Mouse (Mus musculus): Measurements from ENCODE around the gene Tbcd. TPM values are rescaled to one million over a fixed set of nuclear protein-coding genes. Genes with fewer than 3 reads are reported as not detected.

The Tbcd gene
- polyA plus RNA-seq, 2 experiments, result 38.7 to 43.4 TPM

- 84% methylated on average over 4 of the region's 4 CpGs for WGBS
- DNase-seq (ENCODE audit: low spot score) (no peak), ATAC-seq (ENCODE audit: low FRiP score, low read depth) (no peak)
- H3K9me3 ChIP-seq (ENCODE audit: control insufficient read depth, low read length), result no peaks in the 10 kb centered on the region
- no peaks in the 10 kb centered on the region for H3K27me3 ChIP-seq (ENCODE audit: control insufficient read depth, insufficient read depth, low read length)
- H3K4me3 ChIP-seq (replicated peaks; ENCODE audit: low read length), result no peak overlapping the region
- no peak for TF ChIP-seq POLR2A (IDR thresholded peaks at IDR 0.05; ENCODE audit: borderline replicate concordance, extremely low read depth, insufficient read depth, insufficient read length)
- 0 out of 2 replicates have a peak overlapping the region, but pooled peaks have one; percentile 10 for H3K27ac ChIP-seq (replicated peaks; ENCODE audit: low read depth, low read length)
- H3K4me2 ChIP-seq (replicated peaks; ENCODE audit: low read depth, low read length, severe bottlenecking), result no peak overlapping the region
- peaks cover 24% of the 10 kb centered on the region for H3K36me3 ChIP-seq (ENCODE audit: control insufficient read depth, insufficient read depth, low read length)
- H3K9ac ChIP-seq (ENCODE audit: low read depth, low read length, severe bottlenecking), result no peak overlapping the region
- no peaks in the 10 kb centered on the region for H3K4me1 ChIP-seq (ENCODE audit: control insufficient read depth, insufficient read depth, low read length)
Measured at GRCm38 (mm10) chr11:121501525-121501924, 49.8 kb downstream of the Tbcd start.

GRCm38 (mm10) chr11:121502000-121502860 is 50.5 kb downstream of the Tbcd start:
- TF ChIP-seq POLR2A (IDR thresholded peaks at IDR 0.05; ENCODE audit: borderline replicate concordance, extremely low read depth, insufficient read depth, insufficient read length), result no peak
- H3K36me3 ChIP-seq (ENCODE audit: control insufficient read depth, insufficient read depth, low read length), result peaks cover 19% of the 10 kb centered on the region
- H3K4me1 ChIP-seq (ENCODE audit: control insufficient read depth, insufficient read depth, low read length), result no peaks in the 10 kb centered on the region
- DNase-seq (ENCODE audit: low spot score) (peak; percentile 49), ATAC-seq (ENCODE audit: low FRiP score, low read depth) (peak; percentile 65; the same call in 1 of the 2 replicates)
- H3K27ac ChIP-seq (replicated peaks; ENCODE audit: low read depth, low read length), result peak overlapping the region; percentile 10; the same call in 1 of the 2 replicates
- no peak overlapping the region for H3K9ac ChIP-seq (ENCODE audit: low read depth, low read length, severe bottlenecking)
- no peaks in the 10 kb centered on the region for H3K9me3 ChIP-seq (ENCODE audit: control insufficient read depth, low read length)
- no peaks in the 10 kb centered on the region for H3K27me3 ChIP-seq (ENCODE audit: control insufficient read depth, insufficient read depth, low read length)
- 47% methylated on average over 4 of the region's 4 CpGs for WGBS
- no peak overlapping the region for H3K4me2 ChIP-seq (replicated peaks; ENCODE audit: low read depth, low read length, severe bottlenecking)
- no peak overlapping the region for H3K4me3 ChIP-seq (replicated peaks; ENCODE audit: low read length)

- Histone ChIP-seq H3K4me3 (replicated peaks; ENCODE audit: low read length) (no peak overlapping the region), H3K27me3 (ENCODE audit: control insufficient read depth, insufficient read depth, low read length) (no peaks in the 10 kb centered on the region), H3K4me2 (replicated peaks; ENCODE audit: low read depth, low read length, severe bottlenecking) (no peak overlapping the region), H3K9me3 (ENCODE audit: control insufficient read depth, low read length) (no peaks in the 10 kb centered on the region), H3K36me3 (ENCODE audit: control insufficient read depth, insufficient read depth, low read length) (no peaks in the 10 kb centered on the region; the same call in none of the 2 replicates), H3K9ac (ENCODE audit: low read depth, low read length, severe bottlenecking) (no peak overlapping the region), H3K27ac (replicated peaks; ENCODE audit: low read depth, low read length) (no peak overlapping the region), H3K4me1 (ENCODE audit: control insufficient read depth, insufficient read depth, low read length) (peaks cover 9% of the 10 kb centered on the region; the same call in 1 of the 2 replicates)
- no peak for DNase-seq (ENCODE audit: low spot score)
- no peak for TF ChIP-seq POLR2A (IDR thresholded peaks at IDR 0.05; ENCODE audit: borderline replicate concordance, extremely low read depth, insufficient read depth, insufficient read length)
- WGBS, result 83% methylated on average over 4 of the region's 4 CpGs
- ATAC-seq (ENCODE audit: low FRiP score, low read depth), result no peak
Measured at GRCm38 (mm10) chr11:121508478-121508877, 56.7 kb downstream of the Tbcd start.

- Histone ChIP-seq H3K36me3 (ENCODE audit: control insufficient read depth, insufficient read depth, low read length) (no peaks in the 10 kb centered on the region; the same call in 1 of the 2 replicates), H3K4me2 (replicated peaks; ENCODE audit: low read depth, low read length, severe bottlenecking) (no peak overlapping the region), H3K4me3 (replicated peaks; ENCODE audit: low read length) (no peak overlapping the region), H3K27ac (replicated peaks; ENCODE audit: low read depth, low read length) (no peak overlapping the region), H3K9me3 (ENCODE audit: control insufficient read depth, low read length) (no peaks in the 10 kb centered on the region), H3K4me1 (ENCODE audit: control insufficient read depth, insufficient read depth, low read length) (peaks cover 9% of the 10 kb centered on the region; the same call in 1 of the 2 replicates), H3K9ac (ENCODE audit: low read depth, low read length, severe bottlenecking) (no peak overlapping the region), H3K27me3 (ENCODE audit: control insufficient read depth, insufficient read depth, low read length) (no peaks in the 10 kb centered on the region)
- 69% methylated on average over 9 of the region's 9 CpGs for WGBS
- DNase-seq (ENCODE audit: low spot score) (no peak), ATAC-seq (ENCODE audit: low FRiP score, low read depth) (no peak)
- TF ChIP-seq POLR2A (IDR thresholded peaks at IDR 0.05; ENCODE audit: borderline replicate concordance, extremely low read depth, insufficient read depth, insufficient read length), result no peak
Measured at GRCm38 (mm10) chr11:121510512-121511246, 58.9 kb downstream of the Tbcd start.

GRCm38 (mm10) chr11:121512896-121513572 is 61.3 kb downstream of the Tbcd start:
- Histone ChIP-seq H3K9me3 (ENCODE audit: control insufficient read depth, low read length) (no peaks in the 10 kb centered on the region), H3K4me3 (replicated peaks; ENCODE audit: low read length) (no peak overlapping the region), H3K9ac (ENCODE audit: low read depth, low read length, severe bottlenecking) (no peak overlapping the region), H3K4me1 (ENCODE audit: control insufficient read depth, insufficient read depth, low read length) (peaks cover 11% of the 10 kb centered on the region; the same call in 1 of the 2 replicates), H3K27ac (replicated peaks; ENCODE audit: low read depth, low read length) (no peak overlapping the region), H3K4me2 (replicated peaks; ENCODE audit: low read depth, low read length, severe bottlenecking) (no peak overlapping the region), H3K36me3 (ENCODE audit: control insufficient read depth, insufficient read depth, low read length) (no peaks in the 10 kb centered on the region), H3K27me3 (ENCODE audit: control insufficient read depth, insufficient read depth, low read length) (no peaks in the 10 kb centered on the region)
- no peak for ATAC-seq (ENCODE audit: low FRiP score, low read depth)
- WGBS, result 84% methylated on average over 8 of the region's 8 CpGs
- no peak for DNase-seq (ENCODE audit: low spot score)
- TF ChIP-seq POLR2A (IDR thresholded peaks at IDR 0.05; ENCODE audit: borderline replicate concordance, extremely low read depth, insufficient read depth, insufficient read length), result no peak
